Mouse (Mus musculus) hindbrain, embryonic 14.5 days (tissue): ENCODE results near the gene Spry1. TPM values are rescaled to one million over a fixed set of nuclear protein-coding genes. Genes with fewer than 3 reads are reported as not detected.
"Not testable (repeated sequence)": the region's sequence is repeated elsewhere in the genome, so short reads cannot be mapped to it uniquely, and the experiment has no call there.

Source experiments
- ATAC-seq: fragments of 200-750 bp; cut with Nextera tagmentation; 2 replicates; pipeline ENCODE4 v1.8.0; 2017; ENCODE audit warnings: moderate number of reproducible peaks, mild to moderate bottlenecking, moderate TSS enrichment, moderate library complexity; ENCODE audit not compliant: low FRiP score
- DNase-seq: peaks from one replicate; pipeline ENCODE4 v3.0.0-alpha.2; 2015; ENCODE audit warnings: low spot score
- H3K27ac ChIP-seq: fragments of 300-500 bp; sonication (generic); 2 replicates; pipeline ENCODE4 v1.5.1; 2014; ENCODE audit warnings: mild to moderate bottlenecking, moderate library complexity
- H3K27me3 ChIP-seq: fragments of 300-500 bp; sonication (generic); 2 replicates; pipeline ENCODE4 v1.6.1; 2014; ENCODE audit warnings: mild to moderate bottlenecking, low read length, mixed read lengths; ENCODE audit not compliant: control insufficient read depth, insufficient read depth
- H3K36me3 ChIP-seq: fragments of 300-500 bp; sonication (generic); replicated peaks from 2 replicates; pipeline ENCODE4 v1.6.1; 2014; ENCODE audit not compliant: control insufficient read depth, insufficient read depth
- H3K4me1 ChIP-seq: fragments of 300-500 bp; sonication (generic); replicated peaks from 2 replicates; pipeline ENCODE4 v1.6.1; 2014; ENCODE audit warnings: antibody characterized with exemption, low read length, mixed read lengths; ENCODE audit not compliant: control insufficient read depth, insufficient read depth
- H3K4me2 ChIP-seq: fragments of 300-500 bp; sonication (generic); replicated peaks from 2 replicates; pipeline ENCODE4 v1.6.1; 2014; ENCODE audit warnings: mild to moderate bottlenecking, moderate library complexity
- H3K4me3 ChIP-seq: fragments of 300-500 bp; sonication (generic); replicated peaks from 2 replicates; pipeline ENCODE4 v1.5.1; 2014; ENCODE audit warnings: mild to moderate bottlenecking, low read length
- H3K9ac ChIP-seq: fragments of 300-500 bp; sonication (generic); 2 replicates; pipeline ENCODE4 v1.6.1; 2014
- H3K9me3 ChIP-seq: fragments of 300-500 bp; sonication (generic); 2 replicates; pipeline ENCODE4 v1.6.1; 2016; ENCODE audit warnings: low read length; ENCODE audit not compliant: control insufficient read depth
- WGBS: fragments of 180-500 bp; shearing (Covaris S2); extraction: QIAGEN DNeasy Blood & Tissue Kit; methylation state at CpG from one replicate; pipeline ENCODE4 v1.1.7; 2014; 5-methylcytosine and 5-hydroxymethylcytosine counted together
- polyA plus RNA-seq: library from polyadenylated mRNA; unstranded; fragments of >200 nt; fragmentation: Nextera tagmentation; extraction: Ambion mirVana; gene quantifications from 2 replicates; pipeline ENCODE4 v1.2.1, GENCODE M21; 2014

Gene Spry1
- 5.8 and 6.7 TPM in 2 replicates for polyA plus RNA-seq

- H3K9ac ChIP-seq: peak within 1 kb of the TSS; percentile 83
- under 1% methylated on average over 38 of the region's 38 CpGs for WGBS
- H3K4me2 ChIP-seq: peak within 1 kb of the TSS; percentile 70
- H3K27me3 ChIP-seq: peaks cover 14% of the 10 kb centered on the region; the same call in 1 of the 2 replicates
- peaks cover 17% of the 10 kb centered on the region; the same call in 1 of the 2 replicates for H3K36me3 ChIP-seq
- peak within 1 kb of the TSS; percentile 92 for H3K4me3 ChIP-seq
- H3K27ac ChIP-seq: peak within 1 kb of the TSS; percentile 88
- H3K9me3 ChIP-seq: no peaks in the 10 kb centered on the region
- ATAC-seq (peak; percentile 94), DNase-seq (peak; percentile 98)
- H3K4me1 ChIP-seq: peaks cover 12% of the 10 kb centered on the region
These were observed at the start of gene Spry1 for GRCm38 (mm10) chr3:37639690-37640089. Gene Spry1 (plus strand): TSS chr3:37639947.

GRCm38 (mm10) chr3:37595721-37596120, 44.0 kb upstream of the Spry1 start:
- no peak overlapping the region for H3K4me2 ChIP-seq
- no peak overlapping the region for H3K9ac ChIP-seq
- H3K9me3 ChIP-seq: no peaks in the 10 kb centered on the region
- no peak for DNase-seq
- no peak for ATAC-seq
- no peaks in the 10 kb centered on the region for H3K36me3 ChIP-seq
- 71% methylated on average over 10 of the region's 10 CpGs for WGBS
- H3K4me3 ChIP-seq: no peak overlapping the region
- no peak overlapping the region for H3K27ac ChIP-seq
- no peaks in the 10 kb centered on the region for H3K27me3 ChIP-seq
- H3K4me1 ChIP-seq: no peaks in the 10 kb centered on the region

GRCm38 (mm10) chr3:37596519-37596918, 43.2 kb upstream of the Spry1 start:
- Histone ChIP-seq H3K4me1 (no peaks in the 10 kb centered on the region), H3K36me3 (no peaks in the 10 kb centered on the region), H3K4me3 (no peak overlapping the region), H3K27me3 (no peaks in the 10 kb centered on the region), H3K9ac (no peak overlapping the region), H3K9me3 (no peaks in the 10 kb centered on the region), H3K4me2 (no peak overlapping the region), H3K27ac (no peak overlapping the region)
- no peak for DNase-seq
- 0 out of 2 replicates have a peak, but pooled peaks have one; percentile 24 for ATAC-seq
- 67% methylated on average over 6 of the region's 6 CpGs for WGBS

- H3K4me1 ChIP-seq: no peaks in the 10 kb centered on the region
- H3K36me3 ChIP-seq: no peaks in the 10 kb centered on the region
- 82% methylated on average over 5 of the region's 5 CpGs for WGBS
- no peak overlapping the region for H3K9ac ChIP-seq
- no peaks in the 10 kb centered on the region for H3K27me3 ChIP-seq
- H3K4me3 ChIP-seq: no peak overlapping the region
- DNase-seq (no peak), ATAC-seq (no peak)
- H3K27ac ChIP-seq: no peak overlapping the region
- H3K9me3 ChIP-seq: no peaks in the 10 kb centered on the region
- H3K4me2 ChIP-seq: no peak overlapping the region
These were observed 42.5 kb upstream of the Spry1 start for GRCm38 (mm10) chr3:37597200-37597599.

GRCm38 (mm10) chr3:37599641-37600040, 40.1 kb upstream of the Spry1 start:
- not testable (repeated sequence) for ATAC-seq, H3K4me2 ChIP-seq, H3K4me1 ChIP-seq, H3K27me3 ChIP-seq, H3K36me3 ChIP-seq, H3K9me3 ChIP-seq, H3K4me3 ChIP-seq, DNase-seq, H3K9ac ChIP-seq, H3K27ac ChIP-seq
- 96% methylated on average over 14 of the region's 14 CpGs for WGBS

GRCm38 (mm10) chr3:37602356-37602755, 37.4 kb upstream of the Spry1 start:
- Histone ChIP-seq H3K4me3 (no peak overlapping the region), H3K27me3 (no peaks in the 10 kb centered on the region), H3K36me3 (no peaks in the 10 kb centered on the region), H3K4me1 (peaks cover 9% of the 10 kb centered on the region; the same call in 1 of the 2 replicates), H3K9ac (no peak overlapping the region), H3K9me3 (no peaks in the 10 kb centered on the region), H3K4me2 (no peak overlapping the region), H3K27ac (no peak overlapping the region)
- 97% methylated on average over 9 of the region's 9 CpGs for WGBS
- ATAC-seq (no peak), DNase-seq (no peak)

- DNase-seq (no peak), ATAC-seq (no peak)
- H3K4me2 ChIP-seq: no peak overlapping the region
- no peaks in the 10 kb centered on the region for H3K9me3 ChIP-seq
- no peak overlapping the region for H3K27ac ChIP-seq
- 83% methylated on average over 7 of the region's 7 CpGs for WGBS
- H3K27me3 ChIP-seq: no peaks in the 10 kb centered on the region
- H3K9ac ChIP-seq: no peak overlapping the region
- H3K4me1 ChIP-seq: peaks cover 9% of the 10 kb centered on the region; the same call in 1 of the 2 replicates
- H3K4me3 ChIP-seq: no peak overlapping the region
- no peaks in the 10 kb centered on the region for H3K36me3 ChIP-seq
These were observed 36.9 kb upstream of the Spry1 start for GRCm38 (mm10) chr3:37602890-37603289.

GRCm38 (mm10) chr3:37603541-37603940, 36.2 kb upstream of the Spry1 start:
- Histone ChIP-seq H3K4me3 (no peak overlapping the region), H3K27ac (no peak overlapping the region), H3K4me2 (no peak overlapping the region), H3K9ac (no peak overlapping the region), H3K36me3 (no peaks in the 10 kb centered on the region), H3K27me3 (no peaks in the 10 kb centered on the region), H3K9me3 (no peaks in the 10 kb centered on the region), H3K4me1 (peaks cover 9% of the 10 kb centered on the region; the same call in 1 of the 2 replicates)
- 87% methylated on average over 3 of the region's 3 CpGs for WGBS
- ATAC-seq (no peak), DNase-seq (no peak)

GRCm38 (mm10) chr3:37604976-37605875, 34.5 kb upstream of the Spry1 start:
- H3K9me3 ChIP-seq: no peaks in the 10 kb centered on the region
- no peak overlapping the region for H3K4me3 ChIP-seq
- DNase-seq: no peak
- no peak overlapping the region for H3K4me2 ChIP-seq
- H3K36me3 ChIP-seq: no peaks in the 10 kb centered on the region
- peaks cover 9% of the 10 kb centered on the region; the same call in 1 of the 2 replicates for H3K4me1 ChIP-seq
- H3K27ac ChIP-seq: no peak overlapping the region
- no peaks in the 10 kb centered on the region for H3K27me3 ChIP-seq
- no peak overlapping the region for H3K9ac ChIP-seq
- WGBS: 59% methylated on average over 13 of the region's 13 CpGs
- peak; percentile 60; the same call in 1 of the 2 replicates for ATAC-seq
